Mouse (Mus musculus) erythroblast, adult 5-6 weeks (primary cell): ENCODE measurements around the gene Eif4a2. TPM values are rescaled to one million over a fixed set of nuclear protein-coding genes. Genes with fewer than 3 reads are reported as not detected.

Source experiments
- ATAC-seq: replicated peaks from 2 replicates; pipeline ENCODE4 v1.8.0; 2016; ENCODE audit warnings: moderate number of reproducible peaks, mild to moderate bottlenecking, moderate TSS enrichment, inconsistent platforms; ENCODE audit not compliant: poor library complexity, low FRiP score, severe bottlenecking
- total RNA-seq, 2 experiments: library from RNA; stranded (forward) in 1 of 2; stranded (reverse) in 1 of 2; fragments of 150-400 nt in 1 of 2; fragments of 200-764, 138-1000 nt in 1 of 2; gene quantifications; 2 replicates each; pipeline versions ENCODE4 v1.2.3 to v1.2.4; 2015 to 2017; ENCODE audit warnings: low replicate concordance in 2 of 2

Eif4a2 gene
- total RNA-seq, 2 experiments from 2014 or later: 145 to 151 TPM

- peak; percentile 67; the same call in 1 of the 2 replicates for ATAC-seq
Observed at GRCm38 (mm10) chr16:23135421-23136149, 28.3 kb downstream of the Eif4a2 start.

DNA sequence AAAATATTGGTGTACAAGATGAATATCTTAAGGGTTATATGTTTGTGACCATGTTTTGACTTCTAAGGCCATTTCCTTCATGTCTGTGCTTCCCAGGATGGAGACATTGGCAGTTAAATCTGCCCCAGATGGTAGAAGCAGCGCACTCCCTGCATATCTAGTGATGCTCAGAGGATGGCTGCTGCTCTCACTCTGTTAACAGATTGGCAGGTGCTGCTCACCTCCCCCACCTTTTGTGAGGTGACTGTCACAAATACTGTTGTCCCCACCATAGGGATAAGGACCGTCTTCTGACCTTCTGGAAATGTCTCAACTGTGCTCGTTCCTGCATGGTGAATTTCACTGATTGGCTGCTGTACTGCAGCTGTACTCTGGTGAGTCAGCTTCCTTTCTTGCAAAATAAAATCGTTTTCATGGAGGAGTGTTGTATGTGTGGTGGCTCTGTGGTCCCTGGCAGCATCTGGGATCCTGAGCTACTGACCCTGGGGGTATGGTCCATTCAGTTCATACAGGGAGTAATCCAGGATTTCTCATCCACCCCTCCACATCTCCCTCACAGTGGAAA lies 29.2 kb downstream of the Eif4a2 start:
- ATAC-seq: no peak

DNA sequence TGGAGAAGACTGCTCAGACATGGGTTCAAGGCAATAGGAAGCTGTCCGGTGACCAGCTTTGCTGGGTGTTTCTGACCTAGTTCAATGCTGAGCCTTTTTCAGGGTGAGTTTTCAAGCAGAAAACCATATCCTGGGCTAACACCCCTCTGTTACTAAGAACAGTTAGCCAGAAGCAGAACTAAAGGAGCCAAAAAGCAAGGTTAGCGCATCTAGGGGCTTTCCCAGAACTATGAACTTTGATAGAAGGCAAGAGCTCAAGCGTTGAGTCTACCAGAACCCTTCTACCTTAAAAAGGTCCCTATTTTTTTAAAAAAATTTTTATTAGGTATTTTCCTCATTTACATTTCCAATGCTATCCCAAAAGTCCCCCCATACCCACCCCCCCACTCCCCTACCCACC lies 33.7 kb downstream of the Eif4a2 start:
- no peak for ATAC-seq

DNA sequence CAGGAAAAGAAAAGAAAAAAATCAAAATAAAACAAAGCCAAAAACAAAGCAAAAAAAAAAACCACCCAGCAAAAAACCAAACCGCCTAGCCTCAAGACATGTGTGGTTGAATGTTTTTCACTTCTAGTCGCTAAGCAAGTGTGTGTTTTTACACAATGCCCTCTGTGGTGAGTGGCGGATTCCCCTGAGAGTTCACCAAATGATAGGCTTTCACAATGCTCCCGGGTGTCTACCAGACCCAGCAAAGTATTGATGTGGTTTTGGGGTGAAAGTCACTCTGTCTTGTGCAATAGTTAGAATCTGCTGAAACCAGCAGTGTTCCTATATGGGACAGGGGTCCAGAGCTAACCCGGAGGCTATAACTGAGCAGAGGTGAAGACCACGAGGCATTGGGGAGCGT lies 37.1 kb downstream of the Eif4a2 start:
- no peak for ATAC-seq

GRCm38 (mm10) chr16:23145211-23145610 lies 38.0 kb downstream of the Eif4a2 start:
- no peak for ATAC-seq

- no peak for ATAC-seq
Observed at GRCm38 (mm10) chr16:23146280-23146679, 39.0 kb downstream of the Eif4a2 start, which contains the start of gene Adipoq. TSS of gene Adipoq (plus strand) at chr16:23146536.

DNA sequence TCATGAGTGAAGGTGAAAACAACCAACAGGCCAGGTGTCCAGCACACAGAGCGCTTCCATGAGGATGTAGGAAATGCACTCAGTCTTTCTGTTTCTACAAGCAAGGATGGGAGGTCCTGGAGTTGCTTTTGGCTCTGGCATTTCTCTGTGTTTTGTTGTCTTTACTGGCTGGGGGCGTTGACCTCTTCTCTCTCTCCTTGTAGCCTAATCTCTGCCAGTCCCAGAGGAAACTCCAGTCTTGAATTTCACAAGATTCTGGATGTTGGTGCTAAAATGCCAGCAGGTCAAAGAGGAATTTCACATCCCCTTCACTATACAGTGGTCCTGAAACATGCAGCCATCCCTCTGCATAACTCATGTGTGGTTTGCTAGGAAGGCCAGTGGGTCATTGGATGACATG lies 41.7 kb downstream of the Eif4a2 start:
- no peak for ATAC-seq

DNA sequence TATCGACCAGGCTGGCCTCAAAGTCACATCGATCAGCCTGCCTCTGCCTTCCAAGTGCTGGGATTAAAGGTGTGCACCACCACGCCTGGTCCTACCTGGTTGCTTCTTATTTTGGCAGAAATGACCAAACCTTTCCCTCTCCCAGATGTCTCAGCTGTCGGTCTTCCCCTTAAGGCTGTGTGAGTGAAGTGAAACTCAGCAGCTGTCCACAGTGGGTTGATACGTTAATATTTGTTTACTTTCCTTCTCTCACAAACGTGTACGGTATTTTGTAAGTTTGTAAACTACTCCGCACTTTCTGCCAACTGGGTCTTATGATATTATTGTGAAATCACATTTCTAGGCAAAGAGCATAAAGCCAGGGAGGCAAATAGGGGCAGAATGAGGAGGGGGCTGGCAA lies 42.2 kb downstream of the Eif4a2 start:
- no peak for ATAC-seq

DNA sequence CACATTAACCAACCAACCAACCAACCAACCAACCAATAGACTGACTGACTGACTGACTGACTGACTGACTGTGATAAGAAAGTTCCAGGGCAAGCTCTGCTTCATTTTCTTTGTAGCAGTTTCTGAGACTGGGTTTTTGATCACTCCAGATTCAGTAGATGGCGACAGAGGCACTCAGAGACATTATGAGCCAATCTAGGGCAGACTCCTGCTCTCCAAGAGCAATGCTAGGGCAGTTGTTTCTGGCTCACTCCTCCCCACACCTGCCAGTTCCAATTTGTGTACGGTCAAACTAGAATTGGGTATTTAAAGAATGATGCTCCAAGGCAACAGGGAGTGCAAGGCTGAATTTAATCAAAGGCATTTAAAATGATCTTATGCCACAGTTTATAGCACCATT lies 44.2 kb downstream of the Eif4a2 start:
- no peak for ATAC-seq

DNA sequence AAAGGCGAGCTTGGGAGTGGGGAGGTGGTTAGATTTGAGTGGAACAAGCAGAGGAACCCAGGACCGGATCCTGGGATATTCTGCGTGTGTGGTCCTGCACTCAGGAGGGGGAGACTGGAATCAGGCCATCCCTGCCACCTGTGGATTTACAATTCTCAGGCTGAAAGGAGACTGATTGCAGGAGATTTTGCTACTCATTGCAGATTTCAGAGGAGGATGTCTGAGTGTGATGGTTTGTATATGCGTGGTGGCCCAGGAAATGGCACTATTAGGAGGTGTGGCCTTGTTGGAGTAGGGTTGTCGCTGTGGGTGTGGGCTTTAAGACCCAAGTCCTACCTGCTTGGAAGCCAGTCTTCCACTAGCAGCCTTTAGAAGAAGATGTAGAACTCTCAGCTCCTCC lies 47.0 kb downstream of the Eif4a2 start:
- ATAC-seq: no peak

DNA sequence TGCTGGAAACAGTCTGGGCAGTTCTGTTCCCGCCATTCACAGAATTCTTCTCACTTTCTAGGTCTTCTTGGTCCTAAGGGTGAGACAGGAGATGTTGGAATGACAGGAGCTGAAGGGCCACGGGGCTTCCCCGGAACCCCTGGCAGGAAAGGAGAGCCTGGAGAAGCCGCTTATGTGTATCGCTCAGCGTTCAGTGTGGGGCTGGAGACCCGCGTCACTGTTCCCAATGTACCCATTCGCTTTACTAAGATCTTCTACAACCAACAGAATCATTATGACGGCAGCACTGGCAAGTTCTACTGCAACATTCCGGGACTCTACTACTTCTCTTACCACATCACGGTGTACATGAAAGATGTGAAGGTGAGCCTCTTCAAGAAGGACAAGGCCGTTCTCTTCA lies 49.8 kb downstream of the Eif4a2 start:
- ATAC-seq: no peak

DNA sequence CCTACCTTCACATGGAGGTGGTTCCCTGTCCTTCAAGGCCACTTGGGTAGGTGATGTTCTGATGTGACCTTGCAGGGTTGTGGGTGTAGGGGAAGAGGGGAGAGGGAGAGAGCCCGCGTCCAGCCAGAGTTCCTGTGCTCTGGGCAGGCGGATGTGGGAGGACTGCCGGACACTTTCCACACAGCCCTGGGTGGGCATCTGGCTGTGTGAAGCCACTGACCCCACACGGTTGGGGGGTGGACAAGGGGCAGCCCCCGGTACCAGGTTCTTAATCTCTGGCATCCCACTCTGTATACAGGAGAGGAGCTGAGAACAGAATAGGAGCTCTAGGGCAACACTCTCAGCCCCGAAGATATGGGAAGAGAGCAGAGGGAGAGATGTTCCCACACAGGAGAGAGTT lies 51.0 kb downstream of the Eif4a2 start:
- ATAC-seq: no peak

DNA sequence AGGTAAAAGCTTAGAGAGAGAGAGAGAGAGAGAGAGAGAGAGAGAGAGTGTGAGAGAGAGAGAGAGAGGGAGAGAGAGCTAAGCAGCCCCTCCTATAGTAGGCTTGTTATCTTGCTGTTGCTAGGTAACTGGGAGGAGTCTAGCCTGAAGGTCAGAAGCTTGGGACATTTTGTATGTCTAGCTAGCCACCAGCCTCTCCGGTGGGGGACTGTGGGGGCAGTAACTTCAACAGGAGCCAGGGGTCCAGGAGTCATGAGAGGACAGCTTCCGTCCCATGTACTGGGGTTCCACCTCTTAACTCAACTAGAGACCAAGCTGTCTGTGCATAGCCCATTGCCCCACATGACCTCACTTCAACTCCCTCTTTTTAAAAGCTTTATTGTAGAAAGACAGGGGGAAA lies 51.7 kb downstream of the Eif4a2 start:
- ATAC-seq: no peak

DNA sequence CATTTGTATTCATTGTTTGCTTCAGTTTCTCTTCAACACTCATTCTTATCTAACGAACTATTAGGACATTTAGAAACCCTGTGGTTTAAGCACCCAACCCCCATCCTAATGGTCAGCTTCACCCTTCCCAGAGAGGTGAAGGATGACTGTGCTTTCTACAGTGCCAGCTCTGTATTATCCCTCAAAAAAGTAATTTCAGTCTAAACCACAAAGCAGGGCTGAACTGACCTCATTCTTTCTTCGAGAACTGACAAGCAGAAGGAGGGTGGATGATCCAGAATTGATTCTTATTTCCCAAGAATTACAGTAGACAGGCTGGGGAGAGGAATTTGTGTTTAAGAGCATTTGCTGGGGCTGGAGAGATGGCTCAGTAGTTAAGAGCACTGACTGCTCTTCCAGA lies 52.5 kb downstream of the Eif4a2 start:
- ATAC-seq: no peak

DNA sequence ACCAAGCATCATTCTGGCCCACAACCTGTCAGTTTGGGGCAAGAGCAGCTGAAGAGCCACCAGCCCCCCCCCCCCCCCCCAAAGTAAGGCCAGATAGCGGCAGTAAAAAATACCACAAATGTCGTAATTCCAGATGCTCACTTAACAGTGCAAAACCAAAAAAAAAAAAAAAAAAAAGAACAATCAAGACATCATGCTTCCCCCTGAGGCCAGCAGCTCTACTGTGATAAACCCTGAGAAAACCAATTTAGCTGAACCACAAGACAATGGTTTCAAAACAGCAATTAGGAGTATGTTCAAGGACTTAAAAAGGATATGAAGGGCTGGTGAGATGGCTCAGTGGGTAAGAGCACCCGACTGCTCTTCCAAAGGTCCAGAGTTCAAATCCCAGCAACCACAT lies 54.9 kb downstream of the Eif4a2 start:
- no peak for ATAC-seq

Other genes with a start within 250 kb of the Eif4a2 start
- gene Tbccd1, start 249.8 kb upstream of the Eif4a2 start, total RNA-seq (2015; ENCODE audit: low replicate concordance): 12.5 and 13.6 TPM in 2 replicates
- 21.0 and 21.3 TPM in 2 replicates for gene Tbccd1, start 249.8 kb upstream of the Eif4a2 start, total RNA-seq (2017; ENCODE audit: low replicate concordance)
- gene Dnajb11, start 249.6 kb upstream of the Eif4a2 start, total RNA-seq (2015; ENCODE audit: low replicate concordance): 27.2 and 43.8 TPM in 2 replicates
- 42.3 and 65.0 TPM in 2 replicates for gene Dnajb11, start 249.6 kb upstream of the Eif4a2 start, total RNA-seq (2017; ENCODE audit: low replicate concordance)
- gene Ahsg, start 216.2 kb upstream of the Eif4a2 start, total RNA-seq (2015; ENCODE audit: low replicate concordance): not detected in 2 replicates
- gene Ahsg, start 216.2 kb upstream of the Eif4a2 start, total RNA-seq (2017; ENCODE audit: low replicate concordance): not detected in 2 replicates
- not detected in 2 replicates for gene Fetub, start 189.1 kb upstream of the Eif4a2 start, total RNA-seq (2015; ENCODE audit: low replicate concordance)
- gene Fetub, start 189.1 kb upstream of the Eif4a2 start, total RNA-seq (2017; ENCODE audit: low replicate concordance): not detected in 2 replicates
- gene Hrg, start 156.4 kb upstream of the Eif4a2 start, total RNA-seq (2015; ENCODE audit: low replicate concordance): not detected in 2 replicates
- gene Hrg, start 156.4 kb upstream of the Eif4a2 start, total RNA-seq (2017; ENCODE audit: low replicate concordance): not detected in 2 replicates
- not detected in 2 replicates for gene Kng2, start 78.0 kb upstream of the Eif4a2 start, total RNA-seq (2015; ENCODE audit: low replicate concordance)
- gene Kng2, start 78.0 kb upstream of the Eif4a2 start, total RNA-seq (2017; ENCODE audit: low replicate concordance): 2.1 and 3.2 TPM in 2 replicates
- not detected in 2 replicates for gene Kng1, start 49.6 kb upstream of the Eif4a2 start, total RNA-seq (2015; ENCODE audit: low replicate concordance)
- gene Kng1, start 49.6 kb upstream of the Eif4a2 start, total RNA-seq (2017; ENCODE audit: low replicate concordance): 0.51 TPM in 1 of 2 replicates, not detected in the other
- gene Rfc4, start 20.3 kb downstream of the Eif4a2 start, total RNA-seq (2015; ENCODE audit: low replicate concordance): 51.0 and 64.0 TPM in 2 replicates
- gene Rfc4, start 20.3 kb downstream of the Eif4a2 start, total RNA-seq (2017; ENCODE audit: low replicate concordance): 20.4 and 27.0 TPM in 2 replicates
- 4.4 TPM in 1 of 2 replicates, not detected in the other for gene Adipoq, start 39.1 kb downstream of the Eif4a2 start, total RNA-seq (2015; ENCODE audit: low replicate concordance)
- not detected in 2 replicates for gene Adipoq, start 39.1 kb downstream of the Eif4a2 start, total RNA-seq (2017; ENCODE audit: low replicate concordance)
- gene St6gal1, start 117.3 kb downstream of the Eif4a2 start, total RNA-seq (2015; ENCODE audit: low replicate concordance): 0.77 and 0.84 TPM in 2 replicates
- 1.1 and 1.4 TPM in 2 replicates for gene St6gal1, start 117.3 kb downstream of the Eif4a2 start, total RNA-seq (2017; ENCODE audit: low replicate concordance)